Mouse (Mus musculus): ENCODE results near the gene Map3k11. TPM values are rescaled to one million over a fixed set of nuclear protein-coding genes. Genes with fewer than 3 reads are reported as not detected.
A peak's percentile ranks its signal among the peaks of the same experiment; 100 is the strongest.
"Not testable (repeated sequence)": the region's sequence is repeated elsewhere in the genome, so short reads cannot be mapped to it uniquely, and the experiment has no call there.

Gene Map3k11
- polyA plus RNA-seq, 1 experiment from 2014 or later = 36.6 TPM

DNA sequence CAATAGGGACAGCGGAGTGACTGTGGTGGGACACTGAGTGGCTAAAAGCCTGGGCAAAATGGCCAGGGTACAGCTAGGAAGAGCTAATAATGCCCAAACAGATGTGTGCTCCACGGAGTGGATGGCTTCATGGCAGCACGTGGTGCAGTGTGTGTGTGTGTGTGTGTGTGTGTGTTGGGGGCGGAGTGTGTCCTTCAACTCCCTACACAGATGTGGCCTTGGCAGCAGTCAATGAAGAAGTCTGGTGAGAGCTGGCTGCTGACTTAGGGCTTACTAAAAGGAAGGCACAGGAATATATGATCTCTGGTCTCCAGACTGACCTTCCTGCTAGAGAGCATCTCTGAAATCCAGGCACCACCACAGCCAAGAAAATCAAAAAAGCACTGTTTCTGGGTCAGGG is 20.2 kb upstream of the Map3k11 start:
- H3K9ac ChIP-seq = no peak overlapping the region
- no peaks in the 10 kb centered on the region for H3K27me3 ChIP-seq (ENCODE audit: insufficient read depth, low read length)
- H3K36me3 ChIP-seq (ENCODE audit: insufficient read depth) = peaks cover 68% of the 10 kb centered on the region
- TF ChIP-seq CTCF (IDR thresholded peaks at IDR 0.05; ENCODE audit: low read depth) = no peak
- H3K27ac ChIP-seq (ENCODE audit: low read depth) = no peak overlapping the region
- no peaks in the 10 kb centered on the region; the same call in 1 of the 2 replicates for H3K4me1 ChIP-seq (ENCODE audit: insufficient read depth)
- no peak overlapping the region for H3K4me2 ChIP-seq
- ATAC-seq (ENCODE audit: insufficient read depth) (no peak), DNase-seq (no peak)
- H3K4me3 ChIP-seq (ENCODE audit: low read depth, low read length) = no peak overlapping the region
- no peaks in the 10 kb centered on the region for H3K9me3 ChIP-seq (ENCODE audit: low read depth, low read length)
- 82% methylated on average over 4 of the region's 4 CpGs for WGBS

DNA sequence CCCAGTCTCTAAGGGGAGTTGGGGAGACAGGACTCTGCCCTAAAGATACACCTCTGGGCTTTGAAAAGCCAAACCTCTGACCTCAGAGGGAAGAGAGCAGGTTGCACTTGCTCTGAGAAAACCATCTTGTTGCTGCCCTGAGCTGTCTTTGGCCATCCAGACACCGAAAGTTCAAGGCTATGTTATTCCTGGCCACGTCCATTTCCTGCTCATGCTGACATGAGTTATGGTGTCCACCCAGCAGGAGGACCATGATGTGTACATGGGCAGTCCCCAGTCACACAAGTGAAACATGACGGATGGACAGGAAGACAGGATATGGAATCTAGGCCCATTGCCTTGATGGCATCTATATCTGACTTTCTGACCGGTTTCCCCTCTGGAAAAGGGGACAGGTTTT is 8.1 kb upstream of the Map3k11 start:
- Histone ChIP-seq H3K27me3 (ENCODE audit: insufficient read depth, low read length) (no peaks in the 10 kb centered on the region), H3K36me3 (ENCODE audit: insufficient read depth) (peaks cover 94% of the 10 kb centered on the region)
- 77% methylated on average over 4 of the region's 4 CpGs for WGBS

DNA sequence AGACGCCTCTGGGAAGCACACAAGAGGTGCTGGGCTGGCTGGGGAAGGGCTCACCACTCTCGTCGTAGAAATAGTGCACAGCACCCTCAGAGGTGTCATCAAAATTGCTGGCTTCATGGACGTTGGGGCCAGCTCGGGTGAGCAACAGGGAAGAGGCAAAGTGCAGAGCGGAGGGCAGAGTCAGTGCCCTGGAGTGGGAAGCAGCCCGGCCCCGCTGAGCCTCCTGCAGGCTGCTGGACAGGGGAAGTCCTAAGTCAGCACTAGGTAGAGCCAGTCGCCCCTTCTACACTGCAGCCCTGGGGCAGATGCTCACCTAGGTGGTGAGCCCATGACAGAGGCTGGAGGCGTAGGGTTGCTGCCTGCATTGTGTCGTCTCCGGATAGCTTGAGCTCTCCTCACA is 4.3 kb upstream of the Map3k11 start:
- no peaks in the 10 kb centered on the region for H3K27me3 ChIP-seq (ENCODE audit: insufficient read depth, low read length)

More for the DNA sequence above, 8.1 kb upstream of the Map3k11 start:
- no peak overlapping the region for H3K4me2 ChIP-seq
- ATAC-seq (ENCODE audit: insufficient read depth) = no peak; the same call in 1 of the 2 replicates
- H3K9me3 ChIP-seq (ENCODE audit: low read depth, low read length) = no peaks in the 10 kb centered on the region
- no peaks in the 10 kb centered on the region for H3K4me1 ChIP-seq (ENCODE audit: insufficient read depth)
- H3K27ac ChIP-seq (ENCODE audit: low read depth) = no peak overlapping the region
- no peak for DNase-seq
- no peak overlapping the region for H3K4me3 ChIP-seq (ENCODE audit: low read depth, low read length)
- no peak overlapping the region for H3K9ac ChIP-seq
- no peak for TF ChIP-seq CTCF (IDR thresholded peaks at IDR 0.05; ENCODE audit: low read depth)

DNA sequence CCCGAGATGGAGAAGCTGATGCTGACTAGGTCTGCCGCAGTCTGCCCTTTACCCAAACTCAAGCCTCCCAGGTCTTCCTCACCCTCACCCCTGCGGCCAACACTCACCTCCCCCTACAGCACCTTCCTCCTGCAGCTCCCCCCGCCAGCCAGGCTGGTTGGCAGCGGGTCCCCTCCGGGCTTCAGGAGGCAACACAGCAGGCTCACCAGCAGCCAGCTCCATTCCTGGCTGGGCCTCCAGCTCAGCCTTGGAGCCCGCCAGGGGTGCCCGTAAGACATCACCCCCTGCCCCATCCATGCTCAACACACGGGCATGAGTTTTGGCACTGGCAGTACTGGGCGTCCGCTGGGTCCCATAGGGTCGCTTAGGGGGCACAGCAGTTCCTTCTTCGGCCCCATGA is 3.6 kb upstream of the Map3k11 start:
- Histone ChIP-seq H3K4me2 (no peak overlapping the region), H3K4me1 (ENCODE audit: insufficient read depth) (0 out of 2 replicates have a peak, but pooled peaks cover 4% of the 10 kb centered on the region), H3K36me3 (ENCODE audit: insufficient read depth) (peaks cover 66% of the 10 kb centered on the region), H3K27ac (ENCODE audit: low read depth) (no peak overlapping the region), H3K9me3 (ENCODE audit: low read depth, low read length) (no peaks in the 10 kb centered on the region), H3K27me3 (ENCODE audit: insufficient read depth, low read length) (no peaks in the 10 kb centered on the region), H3K9ac (no peak overlapping the region), H3K4me3 (ENCODE audit: low read depth, low read length) (no peak overlapping the region)
- TF ChIP-seq CTCF (IDR thresholded peaks at IDR 0.05; ENCODE audit: low read depth) = no peak
- no peak for ATAC-seq (ENCODE audit: insufficient read depth)
- WGBS = 91% methylated on average over 13 of the region's 13 CpGs
- no peak for DNase-seq

More for the DNA sequence above, 4.3 kb upstream of the Map3k11 start:
- WGBS = 90% methylated on average over 12 of the region's 12 CpGs
- ATAC-seq (ENCODE audit: insufficient read depth) (no peak), DNase-seq (no peak)
- H3K4me3 ChIP-seq (ENCODE audit: low read depth, low read length) = no peak overlapping the region
- 0 out of 2 replicates have a peak, but pooled peaks cover 4% of the 10 kb centered on the region for H3K4me1 ChIP-seq (ENCODE audit: insufficient read depth)
- TF ChIP-seq CTCF (IDR thresholded peaks at IDR 0.05; ENCODE audit: low read depth) = no peak
- H3K27ac ChIP-seq (ENCODE audit: low read depth) = no peak overlapping the region
- peaks cover 73% of the 10 kb centered on the region for H3K36me3 ChIP-seq (ENCODE audit: insufficient read depth)
- no peaks in the 10 kb centered on the region for H3K9me3 ChIP-seq (ENCODE audit: low read depth, low read length)
- no peak overlapping the region for H3K4me2 ChIP-seq
- H3K9ac ChIP-seq = no peak overlapping the region

GRCm38 (mm10) chr19:5685431-5685830 is 3.1 kb upstream of the Map3k11 start:
- WGBS = 91% methylated on average over 19 of the region's 19 CpGs
- ATAC-seq (ENCODE audit: insufficient read depth) (no peak), DNase-seq (no peak)
- Histone ChIP-seq H3K36me3 (ENCODE audit: insufficient read depth) (peaks cover 62% of the 10 kb centered on the region), H3K4me1 (ENCODE audit: insufficient read depth) (peaks cover 7% of the 10 kb centered on the region; the same call in 1 of the 2 replicates), H3K27me3 (ENCODE audit: insufficient read depth, low read length) (no peaks in the 10 kb centered on the region), H3K9ac (no peak overlapping the region), H3K4me3 (ENCODE audit: low read depth, low read length) (no peak overlapping the region), H3K27ac (ENCODE audit: low read depth) (no peak overlapping the region), H3K4me2 (no peak overlapping the region), H3K9me3 (ENCODE audit: low read depth, low read length) (no peaks in the 10 kb centered on the region)
- TF ChIP-seq CTCF (IDR thresholded peaks at IDR 0.05; ENCODE audit: low read depth) = no peak

DNA sequence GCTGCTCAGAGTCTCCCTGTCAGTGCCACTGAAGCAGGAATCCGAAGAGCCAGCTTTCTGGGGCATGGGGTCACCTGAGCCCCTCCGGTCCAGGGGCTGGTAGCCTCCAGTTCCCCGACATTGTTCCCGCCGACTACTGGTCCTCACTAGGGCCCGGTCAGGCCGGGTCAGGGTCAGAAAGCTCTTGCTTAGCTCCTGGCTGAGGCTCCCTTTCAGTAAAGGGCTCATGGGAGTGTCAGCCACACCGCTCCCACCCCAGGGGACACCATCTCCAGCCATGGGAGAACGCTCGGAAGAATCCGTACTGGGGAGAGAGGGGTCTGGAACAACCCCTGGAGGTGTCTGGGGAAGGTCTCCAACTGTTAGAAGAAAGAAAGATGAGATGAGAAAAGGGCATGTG is 2.7 kb upstream of the Map3k11 start:
- ATAC-seq (ENCODE audit: insufficient read depth) (no peak), DNase-seq (no peak)
- Histone ChIP-seq H3K9me3 (ENCODE audit: low read depth, low read length) (no peaks in the 10 kb centered on the region), H3K4me1 (ENCODE audit: insufficient read depth) (peaks cover 11% of the 10 kb centered on the region; the same call in 1 of the 2 replicates), H3K4me3 (ENCODE audit: low read depth, low read length) (no peak overlapping the region), H3K4me2 (no peak overlapping the region), H3K27ac (ENCODE audit: low read depth) (no peak overlapping the region), H3K36me3 (ENCODE audit: insufficient read depth) (peaks cover 62% of the 10 kb centered on the region), H3K27me3 (ENCODE audit: insufficient read depth, low read length) (no peaks in the 10 kb centered on the region), H3K9ac (no peak overlapping the region)
- 92% methylated on average over 11 of the region's 11 CpGs for WGBS
- TF ChIP-seq CTCF (IDR thresholded peaks at IDR 0.05; ENCODE audit: low read depth) = no peak

GRCm38 (mm10) chr19:5686437-5686836 is 2.1 kb upstream of the Map3k11 start:
- H3K9ac ChIP-seq = no peak overlapping the region
- TF ChIP-seq CTCF (IDR thresholded peaks at IDR 0.05; ENCODE audit: low read depth) = no peak
- H3K9me3 ChIP-seq (ENCODE audit: low read depth, low read length) = no peaks in the 10 kb centered on the region
- DNase-seq (no peak), ATAC-seq (ENCODE audit: insufficient read depth) (no peak)
- peaks cover 62% of the 10 kb centered on the region for H3K36me3 ChIP-seq (ENCODE audit: insufficient read depth)
- H3K27ac ChIP-seq (ENCODE audit: low read depth) = no peak overlapping the region
- no peak overlapping the region for H3K4me3 ChIP-seq (ENCODE audit: low read depth, low read length)
- H3K4me2 ChIP-seq = no peak overlapping the region
- WGBS = 79% methylated on average over 13 of the region's 13 CpGs
- peaks cover 15% of the 10 kb centered on the region; the same call in 1 of the 2 replicates for H3K4me1 ChIP-seq (ENCODE audit: insufficient read depth)
- H3K27me3 ChIP-seq (ENCODE audit: insufficient read depth, low read length) = no peaks in the 10 kb centered on the region

- ATAC-seq (ENCODE audit: insufficient read depth); H3K27me3 ChIP-seq (ENCODE audit: insufficient read depth, low read length); H3K27ac ChIP-seq (ENCODE audit: low read depth); H3K9me3 ChIP-seq (ENCODE audit: low read depth, low read length); DNase-seq: not testable (repeated sequence)
- Histone ChIP-seq H3K36me3 (ENCODE audit: insufficient read depth) (peaks cover 61% of the 10 kb centered on the region), H3K4me2 (peak overlapping the region; percentile 97; the same call in 1 of the 2 replicates), H3K9ac (peak overlapping the region; percentile 84; the same call in 1 of the 2 replicates), H3K4me1 (ENCODE audit: insufficient read depth) (peaks cover 16% of the 10 kb centered on the region; the same call in 1 of the 2 replicates), H3K4me3 (ENCODE audit: low read depth, low read length) (peak overlapping the region; percentile 92; the same call in 1 of the 2 replicates)
- 88% methylated on average over 12 of the region's 12 CpGs for WGBS
Observed at GRCm38 (mm10) chr19:5686954-5687353, 1.6 kb upstream of the Map3k11 start.
